Comparison of ENCODE assay signal across 22 mouse cellular contexts in the genomic region with DNA sequence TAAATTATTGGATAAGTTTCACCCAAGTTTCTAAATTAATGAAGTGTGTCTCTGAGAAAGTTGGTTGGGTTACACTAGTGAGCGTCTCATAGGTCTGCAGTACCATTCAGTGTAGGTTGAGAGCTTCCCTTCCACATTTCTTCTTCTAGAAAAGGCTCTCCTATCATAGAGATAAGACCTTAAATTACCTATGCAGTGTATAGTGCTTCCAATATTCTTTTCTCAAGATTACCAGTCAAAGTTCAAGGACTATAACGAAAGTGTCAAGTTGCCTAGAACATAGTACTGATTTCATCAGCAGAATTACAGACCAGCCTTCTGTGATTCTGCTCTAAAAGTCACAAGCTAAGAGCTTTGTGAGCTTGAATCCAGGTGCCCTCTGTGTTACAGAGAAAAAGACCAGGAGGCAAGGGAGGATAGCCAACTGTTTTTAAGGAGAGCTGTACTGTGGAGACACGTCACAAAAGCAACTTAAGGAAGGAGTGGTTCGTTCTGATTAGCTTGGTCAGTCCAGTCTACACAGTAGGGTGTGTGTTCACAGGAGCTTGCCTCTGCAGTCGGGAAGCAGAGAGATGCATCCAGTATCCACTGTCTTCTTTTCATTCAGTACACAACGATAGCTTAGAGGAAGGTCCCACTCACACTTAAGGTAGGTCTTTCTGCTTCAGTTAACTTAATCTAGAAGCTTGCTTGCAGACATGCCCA.
A peak's percentile ranks its signal among the peaks of the same experiment; 100 is the strongest.
DNase-seq lines count a peak whose midpoint lies in the region; ATAC-seq and TF ChIP-seq lines count a peak whose summit lies in the region.
"Had no signal": no experiment of that assay in that cellular context is flagged by ENCODE, and none has a peak within 500 bp of the region (broad histone marks: within the 10 kb centered on the region; RNA-seq: fewer than 3 reads in every experiment).

No protein-coding gene starts in this region.

- no peak for TF ChIP-seq CTCF in CH12.LX (conservative IDR thresholded peaks at IDR 0.05 in 1 of 2, IDR thresholded peaks at IDR 0.05 in 1 of 2; ENCODE audit: low read depth in 2 of 2, low read length in 2 of 2)

- H3K79me2 ChIP-seq in CH12.LX (replicated peaks; ENCODE audit: control insufficient read depth, extremely low read depth, insufficient read depth, poor library complexity, severe bottlenecking): no peaks in the 10 kb centered on the region

- dilution Hi-C loops in CH12.LX (cut with MboI; ENCODE audit: extremely low pct_ligation_motif_present, extremely low pct_unique_long_range_greater_than_20kb, low sequenced_read_pairs): no loop called here

- no peak overlapping the region for H3K4me2 ChIP-seq in hindbrain, embryonic 11.5 days (replicated peaks; ENCODE audit: low read depth, low read length)
- 0 out of 2 replicates have a peak overlapping the region, but pooled peaks have one; percentile 21 for H3K4me2 ChIP-seq in CH12.LX (ENCODE audit: insufficient read depth, low read depth, poor library complexity, severe bottlenecking)
- no peak overlapping the region for H3K4me2 ChIP-seq in hindbrain, embryonic 15.5 days
- no peak overlapping the region for H3K4me2 ChIP-seq in midbrain, embryonic 14.5 days (ENCODE audit: low read length)
- H3K4me2 ChIP-seq: neural tube, embryonic 12.5 days had no signal

- H3K27ac ChIP-seq in hindbrain, embryonic 11.5 days (ENCODE audit: low read depth, low read length): peak overlapping the region; percentile 6; the same call in 1 of the 2 replicates
- H3K27ac ChIP-seq in hindbrain, embryonic 10.5 days: no peak overlapping the region
- H3K27ac ChIP-seq in CH12.LX (ENCODE audit: insufficient read depth, low read depth): no peak overlapping the region
- peak overlapping the region; percentile 40; the same call in 1 of the 2 replicates for H3K27ac ChIP-seq in hindbrain, embryonic 15.5 days (replicated peaks)
- H3K27ac ChIP-seq in midbrain, embryonic 14.5 days (replicated peaks; ENCODE audit: low read depth, low read length): peak overlapping the region; percentile 70
- H3K27ac ChIP-seq: liver, embryonic 14.5 days; macrophage; neural tube, embryonic 12.5 days had no signal

- no peaks in the 10 kb centered on the region for H3K9me3 ChIP-seq in hindbrain, embryonic 11.5 days (ENCODE audit: control insufficient read depth, low read length)
- no peaks in the 10 kb centered on the region for H3K9me3 ChIP-seq in hindbrain, embryonic 10.5 days
- H3K9me3 ChIP-seq in CH12.LX (replicated peaks; ENCODE audit: low read length): no peaks in the 10 kb centered on the region
- H3K9me3 ChIP-seq in hindbrain, embryonic 15.5 days: no peaks in the 10 kb centered on the region
- H3K9me3 ChIP-seq in midbrain, embryonic 14.5 days (ENCODE audit: control insufficient read depth, low read length): no peaks in the 10 kb centered on the region
- H3K9me3 ChIP-seq: neural tube, embryonic 12.5 days had no signal

- H3K4me3 ChIP-seq in hindbrain, embryonic 11.5 days (ENCODE audit: low read depth, low read length): no peak overlapping the region
- H3K4me3 ChIP-seq in hindbrain, embryonic 10.5 days: no peak overlapping the region
- H3K4me3 ChIP-seq in CH12.LX (replicated peaks in 1 of 3; ENCODE audit: low read depth in 2 of 3, low read length in 2 of 3, poor library complexity in 1 of 3): no peak overlapping the region
- no peak overlapping the region for H3K4me3 ChIP-seq in hindbrain, embryonic 15.5 days
- no peak overlapping the region for H3K4me3 ChIP-seq in midbrain, embryonic 14.5 days (replicated peaks; ENCODE audit: low read depth, low read length)
- H3K4me3 ChIP-seq: erythroblast, embryonic 14.5 days; myocyte; neural tube, embryonic 12.5 days had no signal

- no peak for TF ChIP-seq POLR2A in CH12.LX (IDR thresholded peaks at IDR 0.05; ENCODE audit: low read depth, low read length)

- TF ChIP-seq EP300 in CH12.LX (IDR thresholded peaks at IDR 0.05; ENCODE audit: low read length): no peak

- in situ Hi-C loops in CH12.LX (cut with MboI; ENCODE audit: low pct_ligation_motif_present, low pct_unique_long_range_greater_than_20kb, low sequenced_read_pairs): no loop called here

- no peak for ATAC-seq in hindbrain, embryonic 11.5 days (ENCODE audit: low FRiP score)
- ATAC-seq in hindbrain, embryonic 15.5 days (ENCODE audit: low FRiP score, low read depth): 0 out of 2 replicates have a peak, but pooled peaks have one; percentile 48
- no peak for ATAC-seq in midbrain, embryonic 14.5 days (ENCODE audit: low FRiP score, low TSS enrichment)
- ATAC-seq in inflammation-experienced regulatory T-cells, adult 6 months: no peak
- no peak for ATAC-seq in monocyte, adult 5-6 weeks (replicated peaks; ENCODE audit: insufficient number of reproducible peaks, low FRiP score, low TSS enrichment, poor library complexity, severe bottlenecking)

- no peak for TF ChIP-seq RAD21 in CH12.LX (IDR thresholded peaks at IDR 0.05; ENCODE audit: low read depth, low read length)

- H3K4me1 ChIP-seq in hindbrain, embryonic 11.5 days (replicated peaks; ENCODE audit: control insufficient read depth, insufficient read depth, low read length): no peaks in the 10 kb centered on the region
- H3K4me1 ChIP-seq in hindbrain, embryonic 10.5 days (replicated peaks): peaks cover 18% of the 10 kb centered on the region; the same call in 1 of the 2 replicates
- no peaks in the 10 kb centered on the region for H3K4me1 ChIP-seq in CH12.LX (ENCODE audit: control insufficient read depth in 1 of 2, insufficient read depth in 2 of 2)
- H3K4me1 ChIP-seq in hindbrain, embryonic 15.5 days (replicated peaks): peaks cover 17% of the 10 kb centered on the region
- peaks cover 10% of the 10 kb centered on the region; the same call in 1 of the 2 replicates for H3K4me1 ChIP-seq in midbrain, embryonic 14.5 days (ENCODE audit: control insufficient read depth, insufficient read depth, low read length)

- H3K27me3 ChIP-seq in hindbrain, embryonic 11.5 days (ENCODE audit: control insufficient read depth, insufficient read depth, low read length): no peaks in the 10 kb centered on the region
- no peaks in the 10 kb centered on the region for H3K27me3 ChIP-seq in hindbrain, embryonic 10.5 days (ENCODE audit: insufficient read depth, poor library complexity, severe bottlenecking)
- H3K27me3 ChIP-seq in CH12.LX (replicated peaks): no peaks in the 10 kb centered on the region
- no peaks in the 10 kb centered on the region for H3K27me3 ChIP-seq in hindbrain, embryonic 15.5 days
- H3K27me3 ChIP-seq in midbrain, embryonic 14.5 days (ENCODE audit: control insufficient read depth, insufficient read depth, low read length): no peaks in the 10 kb centered on the region
- H3K27me3 ChIP-seq: neural tube, embryonic 12.5 days had no signal

- DNase-seq in hindbrain, embryonic 11.5 days (ENCODE audit: low spot score): peak; percentile 7
- no peak for DNase-seq in hindbrain, embryonic 10.5 days (ENCODE audit: low spot score)
- DNase-seq in CH12.LX (ENCODE audit: extremely low read depth): no peak
- no peak for DNase-seq in midbrain, embryonic 14.5 days
- no peak for DNase-seq in cerebellum, postnatal 25 days
- DNase-seq: adrenal gland, postnatal 14 days; cerebellum, adult 11 months; cerebellum, adult 9-10 months; gastrocnemius, postnatal 10 days; heart, postnatal 14 days; kidney, postnatal 25 days; lung, adult 2 months; lung, postnatal 10 days; thymus, postnatal 14 days had no signal

- no peaks in the 10 kb centered on the region for H3K36me3 ChIP-seq in hindbrain, embryonic 11.5 days (ENCODE audit: control insufficient read depth, insufficient read depth, low read length)
- no peaks in the 10 kb centered on the region for H3K36me3 ChIP-seq in hindbrain, embryonic 10.5 days
- H3K36me3 ChIP-seq in CH12.LX (replicated peaks in 1 of 2; ENCODE audit: control insufficient read depth in 1 of 2, insufficient read depth in 1 of 2, low read length in 1 of 2): no peaks in the 10 kb centered on the region
- H3K36me3 ChIP-seq in hindbrain, embryonic 15.5 days: no peaks in the 10 kb centered on the region
- H3K36me3 ChIP-seq in midbrain, embryonic 14.5 days (ENCODE audit: control insufficient read depth, insufficient read depth, low read length): no peaks in the 10 kb centered on the region
- H3K36me3 ChIP-seq: neural tube, embryonic 12.5 days had no signal

- H3K9ac ChIP-seq in hindbrain, embryonic 11.5 days (ENCODE audit: low read depth, low read length): no peak overlapping the region
- H3K9ac ChIP-seq in CH12.LX (ENCODE audit: insufficient read depth, low read depth): no peak overlapping the region
- no peak overlapping the region for H3K9ac ChIP-seq in hindbrain, embryonic 15.5 days
- no peak overlapping the region for H3K9ac ChIP-seq in midbrain, embryonic 14.5 days (replicated peaks; ENCODE audit: low read length)
- H3K9ac ChIP-seq: liver, embryonic 14.5 days; neural tube, embryonic 12.5 days had no signal

- 67% methylated on average over 6 of the region's 6 CpGs for WGBS in hindbrain, embryonic 11.5 days
- 66% methylated on average over 6 of the region's 6 CpGs for WGBS in hindbrain, embryonic 10.5 days
- WGBS in hindbrain, embryonic 15.5 days: 55% methylated on average over 6 of the region's 6 CpGs
- WGBS in midbrain, embryonic 14.5 days: 53% methylated on average over 6 of the region's 6 CpGs

TF ChIP-seq in CH12.LX, 34 proteins besides CTCF, POLR2A, EP300 and RAD21:
- no peak for TF ChIP-seq PAX5 (IDR thresholded peaks at IDR 0.05; ENCODE audit: low read length)
- TF ChIP-seq KAT2A (IDR thresholded peaks at IDR 0.05; ENCODE audit: insufficient replicate concordance, low read length): no peak
- no peak for TF ChIP-seq POLR2AphosphoS2 (IDR thresholded peaks at IDR 0.05; ENCODE audit: low read depth, low read length)
TF ChIP-seq in CH12.LX: peak in this region for 0.

Comparison
In these comparisons a context has a peak if more than half of its experiments do, and no peak if none do; other contexts are left out.
1. H3K27ac ChIP-seq: peak in hindbrain, embryonic 11.5 days (single experiment), hindbrain, embryonic 15.5 days (single experiment) and midbrain, embryonic 14.5 days (single experiment); none in hindbrain, embryonic 10.5 days (single experiment) and CH12.LX (single experiment).